Mouse (Mus musculus): Measurements from ENCODE around the gene Vps8. TPM values are rescaled to one million over a fixed set of nuclear protein-coding genes. Genes with fewer than 3 reads are reported as not detected.
A peak's percentile ranks its signal among the peaks of the same experiment; 100 is the strongest.

Vps8 gene
- polyA plus RNA-seq, 1 experiment = 9.1 TPM

- no peak overlapping the region for H3K4me3 ChIP-seq (ENCODE audit: insufficient read depth, poor library complexity, severe bottlenecking)
- H3K27me3 ChIP-seq (ENCODE audit: control insufficient read depth, insufficient read depth, insufficient read length) = no peaks in the 10 kb centered on the region
- H3K36me3 ChIP-seq (ENCODE audit: control insufficient read depth, insufficient read depth) = no peaks in the 10 kb centered on the region
- no peak overlapping the region for H3ac ChIP-seq (ENCODE audit: control insufficient read depth, insufficient read length, low read depth)
- no peaks in the 10 kb centered on the region for H3K79me2 ChIP-seq (ENCODE audit: control insufficient read depth, insufficient read depth)
- TF ChIP-seq USF1 (IDR thresholded peaks at IDR 0.05; ENCODE audit: low read depth) (no peak), CTCF (IDR thresholded peaks at IDR 0.05; ENCODE audit: control insufficient read depth, insufficient read depth, insufficient read length) (no peak), CEBPB (IDR thresholded peaks at IDR 0.05; ENCODE audit: low read depth) (no peak), FOSL1 (IDR thresholded peaks at IDR 0.05; ENCODE audit: insufficient read depth, low read length, poor library complexity, severe bottlenecking) (no peak), MAX (IDR thresholded peaks at IDR 0.05) (no peak), MYOG (IDR thresholded peaks at IDR 0.05; ENCODE audit: control insufficient read depth, extremely low read depth, insufficient read length) (no peak), MYOD1 (IDR thresholded peaks at IDR 0.05; ENCODE audit: control insufficient read depth, insufficient read length, low read depth) (no peak)
- H3K79me3 ChIP-seq (ENCODE audit: low read depth) = no peaks in the 10 kb centered on the region
Observed at GRCm38 (mm10) chr16:21389316-21389715, 33.6 kb upstream of the Vps8 start.

DNA sequence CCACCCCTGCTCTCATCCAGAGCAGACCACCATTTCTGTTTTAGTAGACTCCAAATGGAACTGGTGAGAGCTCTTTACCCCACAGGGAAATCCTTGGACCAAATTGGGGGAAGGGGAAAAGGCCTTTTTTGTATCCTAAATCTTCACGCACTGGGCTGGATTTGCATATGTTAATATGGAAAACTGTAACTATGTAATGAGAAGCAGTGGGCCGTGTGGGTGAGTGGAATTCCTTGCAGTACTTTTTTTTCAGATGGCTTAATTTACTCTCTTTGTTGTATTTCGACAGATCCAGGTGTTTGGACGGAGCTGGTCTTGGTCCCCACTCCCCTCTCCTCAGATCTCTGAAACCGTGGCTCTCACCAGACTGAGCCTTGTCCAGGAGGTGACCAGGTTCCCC is 32.2 kb upstream of the Vps8 start:
- no peak for TF ChIP-seq MYOD1 (IDR thresholded peaks at IDR 0.05; ENCODE audit: control insufficient read depth, insufficient read length, low read depth)
- TF ChIP-seq CEBPB (IDR thresholded peaks at IDR 0.05; ENCODE audit: low read depth) = no peak
- no peak for TF ChIP-seq MAX (IDR thresholded peaks at IDR 0.05)
- TF ChIP-seq CTCF (IDR thresholded peaks at IDR 0.05; ENCODE audit: control insufficient read depth, insufficient read depth, insufficient read length) = no peak
- TF ChIP-seq USF1 (IDR thresholded peaks at IDR 0.05; ENCODE audit: low read depth) = no peak
- no peak for TF ChIP-seq FOSL1 (IDR thresholded peaks at IDR 0.05; ENCODE audit: insufficient read depth, low read length, poor library complexity, severe bottlenecking)
- TF ChIP-seq MYOG (IDR thresholded peaks at IDR 0.05; ENCODE audit: control insufficient read depth, extremely low read depth, insufficient read length) = no peak

GRCm38 (mm10) chr16:21392099-21392498 is 30.8 kb upstream of the Vps8 start:
- TF ChIP-seq MAX (IDR thresholded peaks at IDR 0.05) (no peak), MYOG (IDR thresholded peaks at IDR 0.05; ENCODE audit: control insufficient read depth, extremely low read depth, insufficient read length) (no peak), CTCF (IDR thresholded peaks at IDR 0.05; ENCODE audit: control insufficient read depth, insufficient read depth, insufficient read length) (no peak), MYOD1 (IDR thresholded peaks at IDR 0.05; ENCODE audit: control insufficient read depth, insufficient read length, low read depth) (no peak), FOSL1 (IDR thresholded peaks at IDR 0.05; ENCODE audit: insufficient read depth, low read length, poor library complexity, severe bottlenecking) (no peak), CEBPB (IDR thresholded peaks at IDR 0.05; ENCODE audit: low read depth) (no peak), USF1 (IDR thresholded peaks at IDR 0.05; ENCODE audit: low read depth) (no peak)
- Histone ChIP-seq H3ac (ENCODE audit: control insufficient read depth, insufficient read length, low read depth) (no peak overlapping the region), H3K4me3 (ENCODE audit: insufficient read depth, poor library complexity, severe bottlenecking) (no peak overlapping the region)

More for the DNA sequence above, 32.2 kb upstream of the Vps8 start:
- H3K27me3 ChIP-seq (ENCODE audit: control insufficient read depth, insufficient read depth, insufficient read length) = no peaks in the 10 kb centered on the region
- no peaks in the 10 kb centered on the region for H3K79me2 ChIP-seq (ENCODE audit: control insufficient read depth, insufficient read depth)
- H3K4me3 ChIP-seq (ENCODE audit: insufficient read depth, poor library complexity, severe bottlenecking) = no peak overlapping the region
- H3K36me3 ChIP-seq (ENCODE audit: control insufficient read depth, insufficient read depth) = no peaks in the 10 kb centered on the region
- H3ac ChIP-seq (ENCODE audit: control insufficient read depth, insufficient read length, low read depth) = no peak overlapping the region
- no peaks in the 10 kb centered on the region for H3K79me3 ChIP-seq (ENCODE audit: low read depth)

DNA sequence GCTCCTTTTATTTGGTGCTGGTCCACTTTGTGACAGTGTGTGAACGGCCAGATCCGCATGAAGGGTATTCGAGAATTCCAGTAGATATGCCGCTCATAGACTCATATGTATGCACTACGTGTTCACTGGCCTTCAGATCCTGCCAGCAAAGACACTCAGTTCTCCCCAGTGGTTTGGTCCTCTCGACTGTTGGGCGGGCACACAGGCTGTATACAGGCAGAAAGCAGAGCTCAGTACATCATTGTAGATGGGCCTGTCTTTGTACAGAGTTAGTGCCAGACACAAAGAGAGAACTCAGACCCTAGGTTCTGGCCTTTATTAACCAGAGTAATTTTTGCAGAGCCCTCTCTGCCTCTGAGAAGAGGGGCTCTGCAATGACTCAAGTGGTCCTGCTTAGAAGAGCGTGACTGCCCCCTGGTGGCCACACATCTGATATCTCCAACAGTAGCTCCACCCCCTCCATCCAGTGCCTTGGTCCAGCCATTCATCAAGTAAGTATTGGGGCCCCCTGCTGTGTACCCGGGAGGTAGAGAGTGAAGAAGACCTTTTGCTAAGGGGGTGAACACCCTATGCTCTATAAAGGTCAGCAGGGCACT is 30.3 kb upstream of the Vps8 start:
- Histone ChIP-seq H3K79me2 (ENCODE audit: control insufficient read depth, insufficient read depth) (no peaks in the 10 kb centered on the region), H3K79me3 (ENCODE audit: low read depth) (no peaks in the 10 kb centered on the region), H3K4me3 (ENCODE audit: insufficient read depth, poor library complexity, severe bottlenecking) (no peak overlapping the region), H3K36me3 (ENCODE audit: control insufficient read depth, insufficient read depth) (no peaks in the 10 kb centered on the region), H3K27me3 (ENCODE audit: control insufficient read depth, insufficient read depth, insufficient read length) (no peaks in the 10 kb centered on the region), H3ac (ENCODE audit: control insufficient read depth, insufficient read length, low read depth) (no peak overlapping the region)
- TF ChIP-seq MYOD1 (IDR thresholded peaks at IDR 0.05; ENCODE audit: control insufficient read depth, insufficient read length, low read depth) (no peak), CTCF (IDR thresholded peaks at IDR 0.05; ENCODE audit: control insufficient read depth, insufficient read depth, insufficient read length) (peak; percentile 73), USF1 (IDR thresholded peaks at IDR 0.05; ENCODE audit: low read depth) (no peak)

More at GRCm38 (mm10) chr16:21392099-21392498, 30.8 kb upstream of the Vps8 start:
- H3K79me3 ChIP-seq (ENCODE audit: low read depth) = no peaks in the 10 kb centered on the region
- no peaks in the 10 kb centered on the region for H3K27me3 ChIP-seq (ENCODE audit: control insufficient read depth, insufficient read depth, insufficient read length)
- no peaks in the 10 kb centered on the region for H3K79me2 ChIP-seq (ENCODE audit: control insufficient read depth, insufficient read depth)
- no peaks in the 10 kb centered on the region for H3K36me3 ChIP-seq (ENCODE audit: control insufficient read depth, insufficient read depth)

- H3K4me3 ChIP-seq (ENCODE audit: insufficient read depth, poor library complexity, severe bottlenecking) = no peak overlapping the region
- H3ac ChIP-seq (ENCODE audit: control insufficient read depth, insufficient read length, low read depth) = no peak overlapping the region
- H3K27me3 ChIP-seq (ENCODE audit: control insufficient read depth, insufficient read depth, insufficient read length) = no peaks in the 10 kb centered on the region
- no peaks in the 10 kb centered on the region for H3K36me3 ChIP-seq (ENCODE audit: control insufficient read depth, insufficient read depth)
- H3K79me3 ChIP-seq (ENCODE audit: low read depth) = no peaks in the 10 kb centered on the region
- H3K79me2 ChIP-seq (ENCODE audit: control insufficient read depth, insufficient read depth) = no peaks in the 10 kb centered on the region
- TF ChIP-seq CTCF (IDR thresholded peaks at IDR 0.05; ENCODE audit: control insufficient read depth, insufficient read depth, insufficient read length) (no peak), FOSL1 (IDR thresholded peaks at IDR 0.05; ENCODE audit: insufficient read depth, low read length, poor library complexity, severe bottlenecking) (no peak), MYOD1 (IDR thresholded peaks at IDR 0.05; ENCODE audit: control insufficient read depth, insufficient read length, low read depth) (no peak), MAX (IDR thresholded peaks at IDR 0.05) (no peak), MYOG (IDR thresholded peaks at IDR 0.05; ENCODE audit: control insufficient read depth, extremely low read depth, insufficient read length) (no peak), USF1 (IDR thresholded peaks at IDR 0.05; ENCODE audit: low read depth) (no peak), CEBPB (IDR thresholded peaks at IDR 0.05; ENCODE audit: low read depth) (no peak)
Observed at GRCm38 (mm10) chr16:21395546-21395945, 27.4 kb upstream of the Vps8 start.

DNA sequence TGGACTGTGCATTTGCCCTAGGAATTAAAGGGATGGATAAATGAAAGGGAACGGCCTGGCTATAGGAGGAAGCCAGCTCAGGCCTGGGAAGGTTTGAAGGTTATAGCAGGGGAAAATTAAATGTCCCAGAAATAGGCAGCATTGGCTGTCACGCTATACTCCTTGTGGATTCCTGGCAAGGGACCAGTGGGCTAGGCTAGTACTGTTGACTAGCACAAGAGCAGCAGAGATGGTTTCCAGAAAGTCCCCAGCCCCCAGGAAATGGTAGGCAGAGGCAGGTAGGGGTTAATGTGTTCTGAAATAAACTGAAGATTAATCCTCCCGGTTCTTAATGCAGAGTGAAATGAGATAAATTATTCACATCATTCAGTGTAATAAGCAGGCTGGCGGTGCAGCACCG is 25.2 kb upstream of the Vps8 start:
- Histone ChIP-seq H3K27me3 (ENCODE audit: control insufficient read depth, insufficient read depth, insufficient read length) (no peaks in the 10 kb centered on the region), H3K36me3 (ENCODE audit: control insufficient read depth, insufficient read depth) (no peaks in the 10 kb centered on the region), H3K79me3 (ENCODE audit: low read depth) (no peaks in the 10 kb centered on the region), H3K79me2 (ENCODE audit: control insufficient read depth, insufficient read depth) (no peaks in the 10 kb centered on the region), H3ac (ENCODE audit: control insufficient read depth, insufficient read length, low read depth) (no peak overlapping the region), H3K4me3 (ENCODE audit: insufficient read depth, poor library complexity, severe bottlenecking) (no peak overlapping the region)
- TF ChIP-seq MYOG (IDR thresholded peaks at IDR 0.05; ENCODE audit: control insufficient read depth, extremely low read depth, insufficient read length) (no peak), CTCF (IDR thresholded peaks at IDR 0.05; ENCODE audit: control insufficient read depth, insufficient read depth, insufficient read length) (no peak), CEBPB (IDR thresholded peaks at IDR 0.05; ENCODE audit: low read depth) (no peak), MAX (IDR thresholded peaks at IDR 0.05) (no peak), USF1 (IDR thresholded peaks at IDR 0.05; ENCODE audit: low read depth) (no peak), FOSL1 (IDR thresholded peaks at IDR 0.05; ENCODE audit: insufficient read depth, low read length, poor library complexity, severe bottlenecking) (no peak), MYOD1 (IDR thresholded peaks at IDR 0.05; ENCODE audit: control insufficient read depth, insufficient read length, low read depth) (no peak)

Measured in C2C12 (cell line).